Mouse (Mus musculus): Measurements from ENCODE around the gene Kif18b. TPM values are rescaled to one million over a fixed set of nuclear protein-coding genes. Genes with fewer than 3 reads are reported as not detected.

Kif18b gene
- total RNA-seq, 2 experiments from 2014 or later, result not detected

GRCm38 (mm10) chr11:102956962-102957614 lies 32.2 kb upstream of the Kif18b start:
- no peak for DNase-seq (ENCODE audit: extremely low spot score in 1 of 2, low spot score in 2 of 2)
- TF ChIP-seq CTCF (IDR thresholded peaks at IDR 0.05), result no peak
- H3K27ac ChIP-seq, result no peak overlapping the region
- intact Hi-C loops (cut with DNase I), result no loop called here
- H3K4me3 ChIP-seq, result no peak overlapping the region

GRCm38 (mm10) chr11:102952922-102953321 lies 28.0 kb upstream of the Kif18b start:
- no peak overlapping the region for H3K27ac ChIP-seq
- TF ChIP-seq CTCF (IDR thresholded peaks at IDR 0.05), result no peak
- no peak for DNase-seq (ENCODE audit: extremely low spot score in 1 of 2, low spot score in 2 of 2)
- H3K4me3 ChIP-seq, result no peak overlapping the region
- intact Hi-C loops (cut with DNase I), result no loop called here

- Histone ChIP-seq H3K27ac (no peak overlapping the region), H3K4me3 (peak overlapping the region; percentile 44)
- intact Hi-C loops (cut with DNase I), result no loop called here
- peak; percentile 36 to 56 for DNase-seq (ENCODE audit: extremely low spot score in 1 of 2, low spot score in 2 of 2)
- no peak for TF ChIP-seq CTCF (IDR thresholded peaks at IDR 0.05)
These were observed 23.4 kb upstream of the Kif18b start for GRCm38 (mm10) chr11:102948043-102948961.

GRCm38 (mm10) chr11:102946992-102947343 lies 22.0 kb upstream of the Kif18b start:
- intact Hi-C loops (cut with DNase I), result loop anchor here (2.0 kb wide), 1 partner anchor 22 kb away; the partner anchor contains the start of gene Kif18b
- H3K4me3 ChIP-seq, result no peak overlapping the region
- H3K27ac ChIP-seq, result no peak overlapping the region
- no peak; the same call in 1 of the 2 replicates for TF ChIP-seq CTCF (IDR thresholded peaks at IDR 0.05)
- DNase-seq (ENCODE audit: extremely low spot score in 1 of 2, low spot score in 2 of 2), result no peak

GRCm38 (mm10) chr11:102946265-102946991 lies 21.5 kb upstream of the Kif18b start, which contains the start of gene C1ql1:
Gene C1ql1 (minus strand): TSS chr11:102946688.
- intact Hi-C loops (cut with DNase I), result loop anchor here (2.0 kb wide), 1 partner anchor 22 kb away; the partner anchor contains the start of gene Kif18b
- peak; percentile 49 to 72 for DNase-seq (ENCODE audit: extremely low spot score in 1 of 2, low spot score in 2 of 2)
- Histone ChIP-seq H3K4me3 (peak within 1 kb of the TSS; percentile 23; the same call in 1 of the 2 replicates), H3K27ac (no peak within 1 kb of the TSS)
- TF ChIP-seq CTCF (IDR thresholded peaks at IDR 0.05), result no peak

- TF ChIP-seq CTCF (IDR thresholded peaks at IDR 0.05), result no peak
- Histone ChIP-seq H3K27ac (no peak overlapping the region), H3K4me3 (peak overlapping the region; percentile 23; the same call in 1 of the 2 replicates)
- DNase-seq (ENCODE audit: extremely low spot score in 1 of 2, low spot score in 2 of 2), result no peak
- intact Hi-C loops (cut with DNase I), result loop anchor here (2.0 kb wide), 1 partner anchor 21 kb away; the partner anchor contains the start of gene Kif18b
These were observed 20.7 kb upstream of the Kif18b start for GRCm38 (mm10) chr11:102945306-102946264.

GRCm38 (mm10) chr11:102941236-102941635 lies 16.3 kb upstream of the Kif18b start:
- intact Hi-C loops (cut with DNase I), result no loop called here
- DNase-seq (ENCODE audit: extremely low spot score in 1 of 2, low spot score in 2 of 2), result no peak
- Histone ChIP-seq H3K4me3 (no peak overlapping the region), H3K27ac (no peak overlapping the region)
- no peak for TF ChIP-seq CTCF (IDR thresholded peaks at IDR 0.05)

- H3K27ac ChIP-seq, result no peak overlapping the region
- no peak overlapping the region for H3K4me3 ChIP-seq
- no peak; the same call in 1 of the 2 replicates for TF ChIP-seq CTCF (IDR thresholded peaks at IDR 0.05)
- intact Hi-C loops (cut with DNase I), result no loop called here
- DNase-seq (ENCODE audit: extremely low spot score in 1 of 2, low spot score in 2 of 2), result no peak
These were observed 14.2 kb upstream of the Kif18b start for GRCm38 (mm10) chr11:102939024-102939675.

GRCm38 (mm10) chr11:102937529-102938182 lies 12.7 kb upstream of the Kif18b start:
- intact Hi-C loops (cut with DNase I), result no loop called here
- no peak for DNase-seq (ENCODE audit: extremely low spot score in 1 of 2, low spot score in 2 of 2)
- no peak for TF ChIP-seq CTCF (IDR thresholded peaks at IDR 0.05)
- no peak overlapping the region for H3K27ac ChIP-seq
- no peak overlapping the region for H3K4me3 ChIP-seq

- H3K4me3 ChIP-seq, result no peak overlapping the region
- intact Hi-C loops (cut with DNase I), result no loop called here
- DNase-seq (ENCODE audit: extremely low spot score in 1 of 2, low spot score in 2 of 2), result no peak
- no peak overlapping the region for H3K27ac ChIP-seq
- no peak for TF ChIP-seq CTCF (IDR thresholded peaks at IDR 0.05)
These were observed 11.3 kb upstream of the Kif18b start for GRCm38 (mm10) chr11:102936272-102936671.
